Mouse (Mus musculus) stomach, embryonic 16.5 days (tissue): ENCODE results near the gene Gm28230. TPM values are rescaled to one million over a fixed set of nuclear protein-coding genes. Genes with fewer than 3 reads are reported as not detected.
A peak's percentile ranks its signal among the peaks of the same experiment; 100 is the strongest.

Source experiments
- ATAC-seq: fragments of 200-750 bp; cut with Nextera tagmentation; 2 replicates; pipeline ENCODE4 v1.8.0; 2017; ENCODE audit warnings: moderate number of reproducible peaks, moderate TSS enrichment; ENCODE audit not compliant: insufficient read depth, low FRiP score
- H3K27ac ChIP-seq: fragments of 300-500 bp; sonication (generic); 2 replicates; pipeline ENCODE4 v1.5.1; 2014; ENCODE audit warnings: low read length
- H3K27me3 ChIP-seq: fragments of 300-500 bp; sonication (generic); 2 replicates; pipeline ENCODE4 v1.6.1; 2014; ENCODE audit warnings: low read length, control low read depth, mixed read lengths; ENCODE audit not compliant: control insufficient read depth, insufficient read depth
- H3K36me3 ChIP-seq: fragments of 300-500 bp; sonication (generic); 2 replicates; pipeline ENCODE4 v1.6.1; 2014; ENCODE audit warnings: low read length; ENCODE audit not compliant: control insufficient read depth, insufficient read depth
- H3K4me1 ChIP-seq: fragments of 300-500 bp; sonication (generic); 2 replicates; pipeline ENCODE4 v1.6.1; 2014; ENCODE audit warnings: low read length, control low read depth, mixed read lengths; ENCODE audit not compliant: control insufficient read depth, insufficient read depth
- H3K4me2 ChIP-seq: fragments of 300-500 bp; sonication (generic); 2 replicates; pipeline ENCODE4 v1.6.1; 2014; ENCODE audit warnings: low read depth, low read length, mixed read lengths
- H3K4me3 ChIP-seq: fragments of 300-500 bp; sonication (generic); replicated peaks from 2 replicates; pipeline ENCODE4 v1.5.1; 2014; ENCODE audit warnings: mild to moderate bottlenecking, low read length
- H3K9ac ChIP-seq: fragments of 300-500 bp; sonication (generic); 2 replicates; pipeline ENCODE4 v1.6.1; 2014; ENCODE audit warnings: low read length
- H3K9me3 ChIP-seq: fragments of 300-500 bp; sonication (generic); replicated peaks from 2 replicates; pipeline ENCODE4 v1.6.1; 2016; ENCODE audit warnings: low read length, control low read depth; ENCODE audit not compliant: control insufficient read depth
- WGBS: fragments of 180-500 bp; shearing (Covaris S2); extraction: QIAGEN DNeasy Blood & Tissue Kit; methylation state at CpG from one replicate; pipeline ENCODE4 v1.1.7; 2014; 5-methylcytosine and 5-hydroxymethylcytosine counted together
- polyA plus RNA-seq: library from polyadenylated mRNA; unstranded; fragments of >200 nt; fragmentation: Nextera tagmentation; extraction: Ambion mirVana; gene quantifications from 2 replicates; pipeline ENCODE4 v1.2.1, GENCODE M21; 2015

Gm28230 gene
- polyA plus RNA-seq, result 0.10 and 0.13 TPM in 2 replicates

DNA sequence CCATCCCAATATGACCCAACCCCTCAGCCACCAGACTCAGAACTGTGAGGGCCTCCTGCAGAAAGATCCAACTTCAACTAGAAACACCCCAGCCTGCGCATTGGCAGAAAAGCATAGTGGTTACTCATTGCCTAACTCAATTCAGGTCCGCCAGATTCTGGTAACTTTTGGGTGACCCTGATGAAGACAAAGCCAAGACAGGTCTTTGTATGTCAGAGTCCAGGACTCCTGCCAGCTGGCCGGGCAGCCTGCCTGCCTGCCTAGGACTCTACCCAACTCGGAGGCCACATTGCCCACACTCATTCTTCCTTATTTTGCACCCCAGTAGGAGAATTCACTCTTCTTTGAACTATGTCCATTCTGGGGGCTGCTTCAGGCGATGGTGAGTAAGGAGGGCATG is at the start of gene Gm28230:
Gene Gm28230, plus strand, starts transcription at position 178 of the 400 bp plus-strand sequence.
- Histone ChIP-seq H3K4me3 (peak within 1 kb of the TSS; percentile 29), H3K4me1 (no peaks in the 10 kb centered on the region), H3K4me2 (peak within 1 kb of the TSS; percentile 38), H3K27me3 (peaks cover 94% of the 10 kb centered on the region), H3K27ac (no peak within 1 kb of the TSS), H3K36me3 (no peaks in the 10 kb centered on the region), H3K9ac (no peak within 1 kb of the TSS; the same call in 1 of the 2 replicates), H3K9me3 (no peaks in the 10 kb centered on the region)
- WGBS, result 29% methylated on average over 5 of the region's 5 CpGs
- ATAC-seq, result no peak

DNA sequence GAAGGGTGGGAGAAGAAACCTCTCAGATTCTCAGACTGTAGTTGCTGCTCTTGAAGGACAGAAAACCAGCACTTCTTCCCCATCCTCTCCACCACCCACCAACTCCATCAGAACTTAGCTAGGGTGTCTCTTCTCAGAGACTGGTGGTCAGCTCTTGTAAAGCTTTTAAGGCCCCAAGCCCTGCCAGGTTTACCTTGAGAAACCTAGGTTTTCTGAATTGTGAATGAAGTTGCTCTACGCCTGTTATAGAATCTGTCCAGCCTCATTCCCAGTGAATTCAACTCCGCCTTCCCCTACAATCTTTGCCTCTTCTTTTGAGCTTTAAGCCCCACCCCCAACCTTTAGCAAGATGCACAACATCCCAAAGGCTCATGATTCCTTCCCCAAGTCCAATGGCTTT is 49.4 kb upstream of the Gm28230 start:
- no peak for ATAC-seq
- H3K4me2 ChIP-seq, result no peak overlapping the region
- H3K36me3 ChIP-seq, result no peaks in the 10 kb centered on the region
- H3K27me3 ChIP-seq, result peaks cover 98% of the 10 kb centered on the region
- H3K9ac ChIP-seq, result no peak overlapping the region
- 15% methylated on average over 2 of the region's 2 CpGs for WGBS
- H3K4me1 ChIP-seq, result peaks cover 9% of the 10 kb centered on the region; the same call in 1 of the 2 replicates
- no peaks in the 10 kb centered on the region for H3K9me3 ChIP-seq
- no peak overlapping the region for H3K27ac ChIP-seq
- no peak overlapping the region for H3K4me3 ChIP-seq

DNA sequence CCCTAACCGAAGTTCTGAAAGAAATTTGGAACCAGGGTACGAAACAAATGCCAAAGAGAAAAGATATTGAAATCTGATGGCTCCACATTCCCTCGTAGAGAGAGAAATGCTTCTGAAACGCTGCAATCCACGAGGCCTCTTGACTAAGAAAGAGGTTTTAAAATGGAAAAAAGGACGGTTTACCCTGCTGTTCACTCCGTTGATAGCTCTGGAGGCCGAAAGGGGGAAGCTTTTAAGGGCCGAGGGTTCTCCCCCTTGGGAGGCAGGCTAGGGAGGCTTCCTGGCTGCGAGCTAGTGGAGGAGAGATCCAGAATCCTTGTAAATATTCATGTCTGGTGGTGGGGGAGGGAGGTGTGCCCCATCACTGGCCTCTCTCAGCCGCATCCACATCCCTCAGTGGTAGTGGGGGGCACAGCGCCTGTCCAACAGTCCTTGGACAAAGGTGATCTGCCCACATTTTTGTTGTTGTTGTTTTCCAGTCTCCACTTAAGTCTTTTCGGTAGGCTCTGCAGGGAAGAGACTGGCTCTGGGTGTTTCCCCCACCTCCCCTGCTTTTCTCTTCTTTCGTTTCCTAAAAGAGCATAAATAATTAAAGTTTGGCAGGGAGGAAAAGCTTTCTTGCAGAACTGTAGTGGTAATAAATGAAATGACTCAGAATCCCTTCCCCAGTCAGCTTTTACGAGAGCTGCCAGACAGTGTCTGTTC is 47.5 kb upstream of the Gm28230 start, which contains the start of gene Hoxd11:
Gene Hoxd11, plus strand, starts transcription at position 667 of the 705 bp plus-strand sequence.
- Histone ChIP-seq H3K4me2 (no peak within 1 kb of the TSS), H3K4me1 (peaks cover 10% of the 10 kb centered on the region), H3K9ac (no peak within 1 kb of the TSS), H3K27ac (no peak within 1 kb of the TSS), H3K4me3 (no peak within 1 kb of the TSS), H3K36me3 (no peaks in the 10 kb centered on the region), H3K9me3 (no peaks in the 10 kb centered on the region), H3K27me3 (peaks cover 98% of the 10 kb centered on the region)
- 3% methylated on average over 15 of the region's 15 CpGs for WGBS
- ATAC-seq, result no peak

DNA sequence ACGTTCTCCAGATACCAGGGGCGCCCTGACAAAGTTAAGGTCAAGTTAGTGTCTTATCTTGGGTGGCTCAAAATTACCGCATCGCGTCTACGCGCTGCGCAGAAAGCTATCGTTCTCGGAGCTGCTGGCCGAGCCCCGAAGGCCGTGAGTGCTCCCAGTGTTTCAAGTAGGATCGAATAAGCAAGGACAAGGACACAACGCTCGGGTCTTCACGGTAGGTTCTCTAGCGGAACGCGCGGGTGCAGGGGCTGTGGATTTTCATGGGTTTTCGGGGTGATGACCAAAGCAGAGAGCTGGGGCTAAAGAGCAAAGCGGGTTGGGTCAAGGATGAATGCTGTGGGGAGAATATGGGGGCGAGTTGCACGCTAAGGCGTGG is 46.9 kb upstream of the Gm28230 start:
- Histone ChIP-seq H3K9me3 (no peaks in the 10 kb centered on the region), H3K9ac (no peak overlapping the region), H3K27me3 (peaks cover 98% of the 10 kb centered on the region), H3K4me1 (peaks cover 10% of the 10 kb centered on the region), H3K27ac (no peak overlapping the region), H3K36me3 (no peaks in the 10 kb centered on the region), H3K4me2 (no peak overlapping the region), H3K4me3 (no peak overlapping the region)
- WGBS, result 2% methylated on average over 26 of the region's 26 CpGs
- ATAC-seq, result no peak

DNA sequence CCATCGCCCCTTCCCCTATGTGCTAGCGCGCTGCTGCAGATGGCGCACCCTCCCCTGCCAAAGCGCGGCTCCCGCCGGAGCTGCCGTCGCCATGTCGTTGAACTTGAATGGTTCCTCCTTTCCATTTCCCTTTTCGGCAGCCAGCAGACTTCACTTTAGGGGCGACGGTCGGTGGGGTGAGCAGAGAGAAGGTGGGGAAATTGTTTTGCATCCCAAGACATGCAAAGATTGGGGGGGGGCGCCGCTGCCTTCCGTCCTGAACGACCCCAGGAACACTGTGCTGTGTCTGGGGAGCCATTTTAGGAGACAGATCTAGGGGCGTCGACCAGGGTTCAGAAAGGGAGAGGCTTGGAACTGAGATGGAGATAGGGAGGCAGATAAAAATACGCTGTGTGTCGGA is 46.5 kb upstream of the Gm28230 start:
- Histone ChIP-seq H3K9me3 (no peaks in the 10 kb centered on the region), H3K4me3 (no peak overlapping the region), H3K4me1 (peaks cover 10% of the 10 kb centered on the region), H3K27me3 (peaks cover 98% of the 10 kb centered on the region), H3K36me3 (no peaks in the 10 kb centered on the region), H3K27ac (no peak overlapping the region), H3K9ac (no peak overlapping the region), H3K4me2 (no peak overlapping the region)
- no peak for ATAC-seq
- 2% methylated on average over 23 of the region's 23 CpGs for WGBS

DNA sequence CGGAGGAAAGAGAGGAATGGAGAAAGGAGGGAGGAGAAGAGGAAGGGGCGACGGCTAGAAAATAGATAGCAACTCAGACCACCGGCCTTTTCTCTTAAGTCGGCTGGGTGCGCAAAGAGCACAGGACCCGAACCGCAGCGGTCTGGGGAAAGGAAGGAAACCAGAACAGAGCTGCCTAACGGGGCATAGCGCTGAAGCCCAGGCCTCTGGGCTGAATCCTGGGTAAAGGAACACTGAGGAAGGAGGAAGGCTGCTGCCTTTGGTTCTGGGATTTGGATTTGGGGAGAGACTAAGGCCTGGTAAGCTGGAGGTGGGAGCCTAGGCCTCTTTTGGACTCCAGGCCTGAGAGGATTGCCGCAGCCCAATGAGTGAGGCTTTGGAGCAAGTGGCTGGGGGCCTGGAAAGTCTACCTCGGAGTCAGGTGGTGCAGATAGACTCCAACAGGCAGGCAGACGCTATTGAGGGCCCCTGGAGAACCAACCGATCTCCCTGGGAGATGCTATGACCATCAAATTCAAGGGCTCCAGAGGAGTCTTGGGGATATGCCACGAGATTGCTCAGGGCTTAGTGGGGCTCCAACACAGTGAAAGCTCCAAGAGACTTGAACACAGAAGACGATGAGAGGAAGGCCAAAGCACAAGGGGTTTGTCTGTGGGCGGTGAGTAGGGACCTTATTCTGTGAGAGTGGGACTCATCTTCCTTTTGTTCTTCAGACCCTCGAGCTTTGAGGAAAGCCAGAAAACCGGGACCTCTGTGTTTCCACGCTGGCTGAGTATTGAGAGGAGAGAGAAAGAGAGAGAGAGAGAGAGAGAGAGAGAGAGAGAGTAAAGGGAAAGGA is 45.7 kb upstream of the Gm28230 start:
- Histone ChIP-seq H3K9me3 (no peaks in the 10 kb centered on the region), H3K4me3 (no peak overlapping the region), H3K4me1 (peaks cover 10% of the 10 kb centered on the region), H3K27me3 (peaks cover 96% of the 10 kb centered on the region), H3K27ac (no peak overlapping the region), H3K36me3 (no peaks in the 10 kb centered on the region), H3K4me2 (no peak overlapping the region), H3K9ac (no peak overlapping the region)
- 4% methylated on average over 21 of the region's 21 CpGs for WGBS
- no peak for ATAC-seq

DNA sequence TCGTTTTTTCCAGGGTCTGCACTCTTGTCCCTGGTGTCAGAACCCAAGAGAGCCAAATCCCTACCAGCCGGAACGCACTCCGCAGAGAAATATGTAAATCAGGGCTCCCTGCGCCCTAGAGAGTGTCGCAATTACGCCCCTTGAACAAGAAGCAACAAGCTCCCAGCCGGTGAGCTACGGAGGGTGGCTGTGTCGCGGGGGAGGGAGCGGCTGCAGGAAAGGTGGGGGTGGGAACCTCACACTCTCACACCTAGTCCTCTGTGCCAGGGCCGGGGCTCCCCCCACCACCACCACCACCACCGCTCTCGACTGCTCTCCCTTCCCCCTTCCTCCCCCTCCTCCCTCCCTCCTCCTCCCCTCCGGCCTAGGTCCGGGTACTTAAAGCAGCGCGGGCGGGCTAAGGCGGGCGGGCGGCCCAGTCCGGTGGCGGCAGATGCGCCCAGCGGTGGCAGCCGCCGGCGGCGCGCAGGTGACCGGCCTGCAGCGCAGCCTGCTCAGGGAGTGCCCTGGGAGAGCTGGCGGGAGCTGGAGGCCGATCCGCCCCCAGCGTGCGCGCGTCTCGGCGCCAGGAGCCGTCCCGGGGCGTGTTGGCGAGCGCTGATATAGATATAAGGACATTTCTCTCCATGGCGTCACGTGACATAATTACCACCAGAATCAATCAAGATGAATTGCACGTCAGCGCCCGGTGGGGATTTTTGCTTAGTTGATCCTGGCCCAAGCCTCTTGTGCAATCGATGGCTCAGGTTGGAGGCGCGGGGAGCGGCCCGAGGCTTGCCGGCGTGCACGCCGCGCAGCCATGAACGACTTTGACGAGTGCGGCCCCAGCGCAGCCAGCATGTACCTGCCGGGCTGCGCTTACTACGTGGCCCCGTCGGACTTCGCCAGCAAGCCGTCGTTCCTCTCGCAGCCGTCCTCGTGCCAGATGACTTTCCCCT is 44.7 kb upstream of the Gm28230 start:
- Histone ChIP-seq H3K27ac (no peak overlapping the region), H3K9me3 (no peaks in the 10 kb centered on the region), H3K4me3 (peak overlapping the region; percentile 21), H3K27me3 (peaks cover 92% of the 10 kb centered on the region), H3K36me3 (no peaks in the 10 kb centered on the region), H3K9ac (no peak overlapping the region), H3K4me2 (peak overlapping the region; percentile 25), H3K4me1 (peaks cover 10% of the 10 kb centered on the region)
- WGBS, result 1% methylated on average over 78 of the region's 78 CpGs
- peak; percentile 57; the same call in 1 of the 2 replicates for ATAC-seq

DNA sequence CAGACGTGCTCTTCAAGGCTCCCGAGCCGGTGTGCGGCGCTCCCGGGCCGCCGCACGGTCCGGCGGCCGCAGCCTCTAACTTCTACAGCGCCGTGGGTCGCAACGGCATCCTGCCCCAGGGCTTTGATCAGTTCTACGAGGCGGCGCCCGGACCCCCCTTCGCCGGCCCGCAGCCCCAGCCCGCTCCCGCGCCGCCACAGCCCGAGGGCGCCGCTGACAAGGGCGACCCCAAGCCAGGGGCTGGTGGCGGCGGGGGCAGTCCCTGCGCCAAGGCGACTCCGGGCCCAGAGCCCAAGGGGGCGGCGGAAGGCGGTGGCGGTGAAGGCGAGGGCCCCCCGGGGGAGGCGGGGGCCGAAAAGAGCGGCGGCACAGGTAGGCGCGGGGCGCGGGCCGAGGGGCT is 43.7 kb upstream of the Gm28230 start:
- no peak for ATAC-seq
- Histone ChIP-seq H3K27me3 (peaks cover 93% of the 10 kb centered on the region), H3K9ac (no peak overlapping the region)

More for the DNA sequence above, 43.7 kb upstream of the Gm28230 start:
- no peaks in the 10 kb centered on the region for H3K36me3 ChIP-seq
- peak overlapping the region; percentile 25; the same call in 1 of the 2 replicates for H3K4me2 ChIP-seq
- 2% methylated on average over 35 of the region's 51 CpGs for WGBS
- H3K4me1 ChIP-seq, result peaks cover 10% of the 10 kb centered on the region
- no peak overlapping the region for H3K27ac ChIP-seq
- no peaks in the 10 kb centered on the region for H3K9me3 ChIP-seq
- peak overlapping the region; percentile 21 for H3K4me3 ChIP-seq
